Mouse (Mus musculus): ENCODE results near the gene Idh3a.

DNA sequence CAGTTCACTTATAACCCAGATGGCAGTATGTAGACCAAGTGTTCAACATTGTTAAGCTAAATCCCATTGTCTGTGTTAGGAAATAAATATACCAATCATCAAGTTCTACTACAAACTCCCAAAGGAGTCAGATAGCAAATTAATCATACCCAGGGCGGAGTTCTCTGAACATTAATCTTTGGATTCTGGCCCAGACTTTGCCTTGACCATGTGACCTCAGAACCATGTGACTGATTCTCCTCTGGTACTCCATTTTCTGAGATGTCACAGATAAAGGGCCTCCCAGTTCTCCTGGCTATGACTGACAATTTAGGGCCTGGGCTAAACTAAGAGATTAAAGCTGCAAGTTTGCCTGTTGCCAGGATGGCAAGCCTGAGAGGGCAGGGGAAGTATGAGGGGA is 63.2 kb downstream of the Idh3a start:
- TF ChIP-seq POLR2A (IDR thresholded peaks at IDR 0.05; ENCODE audit: insufficient read depth, low read length) = no peak
- no peak for TF ChIP-seq CTCF (IDR thresholded peaks at IDR 0.05; ENCODE audit: low read depth, low read length)
